Mouse (Mus musculus) heart, adult 9 months (tissue): Measurements from ENCODE around the gene Ints11.

Experiments
- DNase-seq, 2 experiments: peaks; one replicate each; pipeline ENCODE4 v3.0.0; 2022; ENCODE audit warnings: low spot score in 2 of 2

Gene Ints11

DNA sequence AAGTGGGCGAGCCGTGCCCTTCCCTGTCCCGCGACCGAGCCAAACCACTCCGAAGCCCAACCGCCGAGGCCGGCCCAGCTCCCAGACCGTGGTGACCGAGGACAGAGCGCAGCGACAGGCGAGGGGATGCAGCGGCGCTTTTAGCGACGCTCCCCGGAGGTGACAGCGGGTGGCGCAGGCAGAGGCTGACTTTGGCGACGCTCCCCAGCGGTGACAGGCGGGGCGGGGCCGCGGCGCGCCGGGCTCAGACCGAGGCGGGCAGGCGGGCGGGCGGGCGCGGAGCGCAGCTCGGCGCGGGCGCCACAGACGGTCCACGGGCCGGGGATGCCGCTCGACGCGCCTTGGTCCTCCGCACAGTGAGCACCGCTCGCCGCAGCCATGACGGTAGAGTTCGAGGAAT lies 22.7 kb downstream of the Ints11 start:
- peak; percentile 74 to 83 for DNase-seq

DNA sequence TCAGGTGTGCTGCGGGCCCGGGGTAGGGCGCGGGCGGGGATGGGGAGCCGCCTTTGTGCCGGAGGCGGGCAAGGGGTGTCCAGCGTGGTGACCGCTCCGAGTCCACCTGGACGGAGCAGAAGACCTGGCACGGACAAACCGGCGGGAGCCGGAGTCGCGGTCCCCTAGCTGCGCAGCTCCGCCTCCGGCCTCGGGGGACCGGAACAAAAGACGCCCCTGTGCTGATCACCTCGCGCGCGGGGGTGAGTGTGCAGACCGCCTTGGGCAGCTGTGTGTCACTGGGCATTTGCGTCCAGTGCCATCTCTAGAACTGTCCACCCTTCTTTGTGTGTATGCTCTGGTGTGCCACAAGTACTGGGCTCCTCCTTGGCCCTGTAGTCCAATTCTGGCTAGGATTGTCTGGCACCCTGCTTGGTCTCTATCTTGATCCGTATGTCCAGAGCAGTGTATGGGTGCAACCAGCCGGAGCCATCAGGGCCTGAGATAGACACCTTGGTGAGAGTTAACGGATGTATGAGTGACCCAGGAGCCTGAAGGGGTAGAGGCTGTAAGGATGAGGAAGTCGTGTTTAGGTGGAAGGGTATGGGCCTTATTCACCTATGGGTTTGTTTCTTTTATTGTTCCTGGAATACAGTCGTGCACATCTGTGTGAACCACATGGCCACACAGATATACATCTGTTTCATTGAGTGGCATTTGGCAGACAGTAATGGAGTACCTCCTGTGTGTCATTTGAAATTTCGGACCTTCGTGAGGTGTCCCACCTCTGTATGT lies 23.3 kb downstream of the Ints11 start:
- no peak for DNase-seq

DNA sequence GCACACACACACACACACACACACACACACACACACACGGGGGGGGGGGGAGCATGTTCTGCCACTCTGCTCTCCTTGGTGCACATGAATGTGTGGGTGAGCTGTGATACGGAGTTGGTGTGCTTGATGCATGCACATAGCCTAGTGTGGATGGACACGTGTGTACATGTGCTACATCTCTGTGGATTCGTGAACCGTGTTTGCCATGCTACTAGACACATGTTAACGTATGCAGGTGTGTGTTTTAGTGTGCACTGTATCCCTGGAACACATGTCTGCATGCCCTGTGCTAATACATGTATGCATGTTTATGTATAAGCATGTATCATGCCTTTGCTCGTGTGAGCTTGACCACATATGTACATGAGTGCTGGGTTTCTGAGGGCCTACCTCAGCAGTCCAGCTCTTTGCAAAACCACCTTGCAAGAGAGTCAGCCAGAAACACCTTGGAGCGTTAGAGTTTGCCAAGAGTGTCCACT lies 23.9 kb downstream of the Ints11 start:
- DNase-seq = peak in 1 of 2 experiments; percentile 10

DNA sequence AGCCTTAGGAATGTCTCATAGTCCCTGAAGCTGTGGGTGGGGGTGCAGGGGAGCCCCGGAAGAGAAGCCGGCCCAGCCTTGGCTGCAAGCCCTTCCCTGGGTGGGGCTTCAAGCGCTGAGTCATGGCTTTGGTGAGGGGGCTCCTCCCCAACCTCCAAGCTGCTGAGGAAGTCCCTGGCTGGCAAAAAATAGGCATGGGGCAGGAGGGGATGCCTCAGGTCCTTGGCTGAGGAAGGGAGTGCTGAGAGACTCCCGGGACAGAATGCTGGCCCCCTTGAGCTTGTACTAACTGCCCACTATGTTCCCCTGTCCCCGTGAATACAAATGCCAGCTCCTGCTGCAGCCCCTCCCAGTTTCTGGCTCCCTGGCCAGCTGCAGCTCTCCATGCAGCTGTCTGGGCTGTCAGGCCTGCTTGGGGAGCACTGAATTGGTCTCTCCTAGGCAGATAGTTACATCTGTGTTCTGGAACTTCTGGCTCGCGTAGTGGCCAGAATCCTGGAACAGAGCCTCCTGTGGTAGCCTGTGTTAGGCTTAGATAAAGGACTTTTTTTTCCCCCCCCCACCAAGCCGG lies 25.1 kb downstream of the Ints11 start:
- peak; percentile 88 to 89 for DNase-seq

DNA sequence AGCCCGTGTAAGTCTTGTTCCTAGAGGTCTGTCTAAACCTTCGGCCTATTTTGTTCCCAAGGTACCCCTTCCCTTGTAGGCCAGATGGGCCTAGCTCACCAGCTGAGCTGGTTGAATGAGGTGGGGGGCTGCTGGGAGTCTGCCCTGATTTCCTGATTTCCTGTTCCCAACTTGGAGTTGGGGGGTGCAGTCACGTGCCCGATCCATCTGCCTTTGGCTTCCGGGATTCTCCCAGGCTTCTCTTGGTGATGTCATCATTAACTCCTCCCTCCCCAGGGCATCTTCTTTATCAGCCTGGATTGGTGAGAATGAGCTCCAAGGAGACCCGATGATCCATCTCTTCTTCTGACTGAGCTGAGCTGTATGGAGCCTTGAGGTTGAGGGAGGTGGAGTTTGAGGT lies 25.9 kb downstream of the Ints11 start:
- DNase-seq = peak; percentile 78 to 79

DNA sequence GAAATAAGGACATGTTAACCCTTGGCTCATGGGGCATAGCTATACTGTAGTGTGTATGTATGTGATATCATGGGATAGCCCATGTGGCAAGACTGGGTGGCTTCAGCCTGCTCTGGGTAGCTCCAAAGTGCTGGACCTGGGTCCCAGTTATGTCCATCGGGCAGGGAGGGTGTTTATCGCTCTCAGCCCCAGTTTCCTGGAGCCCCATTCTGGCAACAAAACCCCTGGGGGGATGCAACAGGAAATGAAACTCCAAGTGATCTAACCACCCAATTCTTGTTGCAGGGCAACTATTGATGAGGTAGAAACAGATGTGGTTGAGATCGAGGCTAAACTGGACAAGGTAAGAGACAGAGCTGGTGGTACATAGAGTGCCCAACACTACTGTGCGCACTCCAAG lies 26.5 kb downstream of the Ints11 start:
- DNase-seq = peak in 1 of 2 experiments; percentile 19

DNA sequence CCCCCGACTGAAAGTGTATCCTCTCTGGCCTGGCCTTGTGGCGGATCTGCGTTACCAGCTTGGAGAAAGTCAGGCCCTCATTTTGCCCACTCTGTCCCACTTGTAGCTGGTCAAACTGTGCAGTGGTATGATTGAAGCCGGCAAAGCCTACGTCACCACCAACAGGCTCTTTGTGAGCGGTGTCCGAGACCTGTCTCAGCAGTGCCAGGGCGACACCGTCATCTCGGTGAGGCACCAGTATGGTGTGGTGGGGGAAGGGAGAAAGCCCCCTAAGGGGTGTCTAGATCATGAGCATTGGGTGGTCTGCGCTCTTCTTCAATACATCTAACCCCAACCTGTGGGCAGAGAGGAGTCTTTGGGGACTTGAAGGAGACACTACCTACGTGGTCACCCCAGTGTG lies 27.1 kb downstream of the Ints11 start:
- DNase-seq = peak in 1 of 2 experiments; percentile 2

DNA sequence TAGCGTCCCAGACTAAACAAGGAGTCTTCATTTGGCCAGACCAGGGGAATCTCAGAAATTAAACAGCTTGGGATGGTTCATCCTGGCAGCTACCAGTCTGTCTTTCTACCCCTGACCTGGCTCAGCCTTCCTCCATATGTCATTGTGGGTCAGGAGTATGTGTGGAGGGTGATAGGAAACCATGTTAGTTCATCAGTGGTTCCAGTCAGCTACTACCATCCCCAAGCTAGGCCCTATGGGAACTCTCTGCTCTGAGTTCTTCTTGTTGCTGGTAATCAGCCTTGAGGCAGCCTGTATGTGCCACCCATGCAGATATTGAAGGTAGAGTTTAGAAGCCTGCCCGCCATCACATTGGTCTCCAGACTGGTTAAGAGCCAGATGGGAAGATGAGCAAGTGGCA lies 29.0 kb downstream of the Ints11 start:
- no peak for DNase-seq

DNA sequence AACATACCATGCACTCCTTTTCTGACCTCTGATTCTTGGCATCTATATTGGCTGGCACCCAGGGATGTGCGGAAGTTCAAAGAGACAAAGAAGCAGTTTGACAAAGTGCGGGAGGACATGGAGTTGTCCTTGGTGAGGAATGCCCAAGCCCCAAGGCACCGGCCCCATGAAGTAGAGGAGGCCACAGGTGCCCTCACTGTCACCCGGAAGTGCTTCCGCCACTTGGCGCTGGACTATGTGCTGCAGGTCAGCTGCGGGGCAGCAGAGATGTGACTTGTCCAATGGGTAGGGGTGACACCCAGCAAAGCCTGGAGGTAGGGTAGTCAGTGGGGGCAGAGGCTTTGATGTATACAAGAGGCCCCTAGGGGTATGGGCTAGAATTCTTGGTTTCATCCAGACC lies 30.0 kb downstream of the Ints11 start:
- no peak for DNase-seq

DNA sequence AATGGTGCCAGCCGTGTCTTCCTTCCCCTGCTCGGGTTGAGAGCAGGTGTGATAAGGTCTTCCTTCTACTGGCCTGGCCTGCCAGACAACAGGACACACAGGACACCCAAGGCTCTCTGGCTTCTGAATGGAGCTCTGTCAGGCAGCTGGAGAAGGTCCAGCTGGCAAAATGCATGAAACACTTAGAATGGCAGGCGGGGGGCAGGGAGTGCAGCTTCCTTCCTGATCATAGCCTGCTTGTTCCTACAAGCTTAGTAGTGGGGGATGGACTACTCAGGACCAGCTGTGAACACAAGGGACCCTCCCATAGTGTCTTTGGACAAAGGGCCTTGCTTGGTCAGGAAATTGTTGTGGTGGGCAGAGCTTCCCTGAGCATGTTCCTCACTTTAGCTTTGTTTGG lies 31.9 kb downstream of the Ints11 start:
- DNase-seq = peak; percentile 32 to 47

DNA sequence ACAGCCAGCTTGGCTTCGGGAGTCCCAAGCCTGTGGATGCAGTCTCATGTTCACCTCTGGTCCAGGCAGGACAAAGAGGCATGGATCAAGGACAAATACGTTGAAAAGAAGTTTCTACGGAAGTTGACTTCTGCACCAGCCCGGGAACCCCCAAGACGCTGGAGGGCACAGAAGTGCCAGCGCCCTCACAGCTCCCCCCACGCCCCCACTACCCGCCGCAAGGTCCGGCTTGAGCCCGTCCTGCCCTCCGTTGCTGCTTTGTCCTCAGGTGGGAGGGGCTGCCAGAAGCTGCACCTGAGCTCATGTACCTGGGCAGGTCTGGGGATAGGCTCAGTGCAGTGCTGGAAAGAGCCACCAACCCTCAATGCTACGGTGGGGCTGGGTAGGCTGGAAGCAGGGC lies 33.9 kb downstream of the Ints11 start:
- DNase-seq = peak in 1 of 2 experiments; percentile 0

DNA sequence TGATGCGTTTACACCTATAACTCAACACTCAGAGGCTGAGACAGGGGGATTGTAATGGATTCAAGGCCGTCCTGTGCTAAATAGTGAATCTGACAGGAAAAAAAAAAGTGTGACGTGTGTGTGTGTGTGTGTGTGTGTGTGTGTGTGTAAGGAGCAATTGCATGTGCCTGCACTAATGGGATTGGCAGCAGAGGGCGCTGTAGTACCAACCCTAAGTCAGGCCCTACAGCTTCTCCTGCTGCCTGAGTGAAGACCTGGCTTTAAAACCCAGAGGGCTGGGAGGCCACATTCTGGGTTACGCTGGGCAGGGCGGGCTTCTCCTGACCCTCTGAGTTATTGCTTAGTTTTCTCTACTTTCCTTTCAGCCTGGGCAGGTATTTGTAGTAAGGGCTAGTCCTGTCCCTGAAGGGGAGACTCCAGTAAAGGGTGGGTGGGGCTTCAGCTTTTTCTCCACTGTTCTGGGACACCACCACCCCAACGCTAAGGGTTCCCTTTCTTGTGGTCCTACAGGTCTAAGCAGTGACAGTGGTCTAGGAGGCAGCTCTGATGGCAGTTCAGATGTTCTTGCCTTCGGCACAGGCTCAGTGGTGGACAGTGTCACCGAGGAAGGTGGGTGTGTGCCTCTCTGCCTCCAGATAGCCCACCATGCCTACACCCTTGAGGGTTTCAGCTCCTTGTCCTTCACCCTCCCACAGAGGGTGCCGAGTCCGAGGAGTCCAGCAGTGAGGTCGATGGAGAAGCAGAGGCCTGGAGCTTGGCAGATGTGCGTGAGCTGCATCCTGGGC lies 35.2 kb downstream of the Ints11 start:
- peak in 1 of 2 experiments; percentile 0 for DNase-seq

DNA sequence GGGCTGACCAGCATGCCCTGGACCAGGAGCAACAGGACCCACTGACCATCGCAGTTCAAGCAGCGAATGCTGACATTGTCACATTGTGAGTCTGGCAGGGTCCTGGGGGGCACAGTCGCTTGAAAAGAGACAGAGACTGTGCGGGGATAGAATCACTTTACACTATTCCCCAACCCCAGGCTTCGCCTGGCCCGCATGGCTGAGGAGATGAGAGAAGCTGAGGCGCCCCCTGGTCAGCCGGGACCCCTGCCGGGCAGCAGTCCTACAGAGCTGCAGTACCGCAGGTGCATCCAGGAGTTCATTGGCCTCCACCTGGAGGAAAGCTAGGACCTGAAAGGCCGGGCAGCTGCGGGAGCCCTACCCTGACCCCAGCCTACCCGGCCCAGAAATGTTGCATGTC lies 36.3 kb downstream of the Ints11 start:
- no peak for DNase-seq

DNA sequence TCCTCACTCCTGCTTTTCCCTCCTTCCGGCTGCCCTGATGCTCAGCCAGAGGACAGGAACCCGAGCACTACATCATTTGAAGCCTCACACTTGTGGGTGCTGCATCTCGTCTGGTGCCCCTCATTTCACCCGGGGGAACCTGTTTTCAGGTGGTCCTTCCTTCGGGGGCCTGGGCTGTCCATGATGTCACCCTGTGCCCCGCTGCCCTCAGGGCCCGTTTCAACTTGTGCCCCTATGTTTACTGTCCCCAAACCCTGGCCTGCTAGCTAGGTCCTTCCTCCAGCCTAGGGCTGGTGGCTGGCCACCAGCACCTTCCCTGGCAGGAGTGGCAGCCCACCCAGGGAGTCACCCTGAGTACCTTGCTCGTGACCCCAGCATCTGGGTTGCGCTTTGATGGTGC lies 36.8 kb downstream of the Ints11 start:
- no peak for DNase-seq

DNA sequence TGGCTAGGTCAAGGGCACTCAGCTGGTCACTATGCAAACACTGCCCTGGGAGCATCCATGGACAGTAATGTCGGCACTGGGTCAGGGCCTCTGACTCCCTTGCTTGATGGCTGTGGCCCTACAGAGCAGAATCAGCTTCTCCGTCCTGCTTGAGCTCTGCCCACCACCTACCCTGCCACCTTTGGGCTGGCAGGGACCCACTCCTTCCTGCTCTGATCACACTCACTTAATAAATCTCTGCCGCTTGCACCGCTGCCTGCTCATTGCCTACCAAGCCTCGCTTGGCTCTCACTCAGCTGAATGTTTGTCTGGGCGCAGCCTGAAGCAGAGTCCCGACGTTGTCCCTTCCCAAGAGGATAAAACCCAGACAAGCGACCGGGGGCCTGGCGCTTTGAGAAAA lies 37.7 kb downstream of the Ints11 start:
- DNase-seq = no peak

DNA sequence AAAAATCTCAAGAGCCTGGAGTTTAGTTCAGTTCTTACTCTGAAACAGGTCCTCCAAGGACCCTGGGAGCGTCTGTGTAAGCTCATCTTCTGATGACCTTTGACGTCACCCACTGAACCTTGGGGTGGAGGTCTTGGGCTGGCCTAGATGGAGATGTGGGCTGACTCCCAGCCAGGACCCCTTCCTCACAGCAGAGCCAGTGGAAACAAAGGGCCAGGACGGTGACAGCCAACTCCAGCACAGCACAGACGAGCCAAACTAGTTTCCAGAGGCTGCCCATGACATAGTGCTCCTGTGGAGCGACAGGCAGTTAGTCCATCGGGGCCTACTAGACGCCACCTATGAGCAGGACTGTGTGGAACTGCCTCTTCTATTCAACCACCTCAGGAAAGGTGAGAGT lies 38.9 kb downstream of the Ints11 start:
- DNase-seq = no peak

DNA sequence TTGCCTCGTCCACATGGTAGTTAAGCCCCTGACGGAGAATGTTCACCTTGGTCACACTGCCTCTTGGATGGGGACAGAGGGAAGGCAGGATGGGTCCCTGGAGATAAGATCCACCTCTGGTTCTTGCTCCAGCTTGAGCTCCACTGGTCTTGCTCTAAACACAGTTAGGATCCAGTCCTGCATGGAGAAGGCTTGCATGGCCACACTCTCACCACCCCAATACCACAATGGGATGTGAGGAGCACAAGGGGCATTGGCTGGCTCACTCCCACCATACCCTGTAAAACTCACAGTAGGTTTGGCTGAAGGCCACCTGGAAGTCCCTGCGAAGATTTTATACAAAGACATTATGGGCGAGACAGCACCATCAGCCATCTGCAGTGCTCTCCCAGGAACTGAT lies 39.4 kb downstream of the Ints11 start:
- DNase-seq = peak in 1 of 2 experiments; percentile 4

DNA sequence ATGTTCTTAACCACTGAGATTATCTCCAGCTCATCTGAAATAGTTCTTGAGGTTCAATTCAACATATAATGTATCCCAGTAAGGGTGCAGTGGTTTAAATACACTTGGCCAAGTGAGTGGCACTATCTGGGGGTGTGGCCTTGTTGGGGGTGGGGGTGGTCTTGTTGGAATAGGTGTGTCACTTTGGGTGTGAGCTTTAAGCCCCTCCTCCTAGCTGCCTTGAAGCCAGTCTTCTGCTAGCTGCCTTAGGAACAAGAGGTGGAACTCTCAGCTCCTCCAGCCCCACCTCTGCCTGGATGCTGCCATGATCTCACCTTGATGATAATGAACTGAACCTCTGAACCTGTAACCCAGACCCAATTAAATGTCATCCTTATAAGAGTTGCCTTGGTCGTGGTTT lies 62.7 kb downstream of the Ints11 start:
- no peak for DNase-seq
